17 mouse cellular contexts compared by ENCODE assay signal in genomic region chr15:61535180-61535579, GRCm38 (mm10).
"Had no signal": no experiment of that assay in that cellular context is flagged by ENCODE, and none has a peak within 500 bp of the region (broad histone marks: within the 10 kb centered on the region; RNA-seq: fewer than 3 reads in every experiment).

No protein-coding gene starts in this region.

- H3K4me1 ChIP-seq: limb, embryonic 12.5 days; limb, embryonic 15.5 days had no signal

- H3K36me3 ChIP-seq: limb, embryonic 12.5 days; limb, embryonic 15.5 days; lung, embryonic 15.5 days; midbrain, embryonic 15.5 days had no signal

- H3K4me3 ChIP-seq: left cerebral cortex, adult 2 months; limb, embryonic 12.5 days; limb, embryonic 15.5 days; lung, embryonic 15.5 days; midbrain, embryonic 15.5 days had no signal

- H3K27ac ChIP-seq: kidney, postnatal 0 days; left cerebral cortex, adult 2 months; limb, embryonic 12.5 days; limb, embryonic 15.5 days; liver, embryonic 14.5 days; lung, embryonic 15.5 days; midbrain, embryonic 15.5 days had no signal

- H3K27me3 ChIP-seq: limb, embryonic 12.5 days; limb, embryonic 15.5 days; lung, embryonic 15.5 days; midbrain, embryonic 15.5 days had no signal

- H3K9me3 ChIP-seq: limb, embryonic 12.5 days; limb, embryonic 15.5 days; lung, embryonic 15.5 days; midbrain, embryonic 15.5 days had no signal

- H3K4me2 ChIP-seq: limb, embryonic 12.5 days; limb, embryonic 15.5 days; liver, embryonic 11.5 days; lung, embryonic 15.5 days; midbrain, embryonic 15.5 days had no signal

- DNase-seq: kidney, adult 2 months; kidney, postnatal 25 days; layer of hippocampus, postnatal 36 days; liver, postnatal 0 days; lung, postnatal 14 days; lung, postnatal 4 days; thymus, adult 18-20 months; thymus, postnatal 36 days had no signal

- H3K9ac ChIP-seq: limb, embryonic 12.5 days; limb, embryonic 15.5 days; liver, embryonic 14.5 days; liver, postnatal 0 days; lung, embryonic 15.5 days; midbrain, embryonic 15.5 days had no signal

- ATAC-seq: inflammation-experienced regulatory T-cells, adult 6 months; liver, postnatal 0 days; midbrain, embryonic 15.5 days had no signal
